Mouse (Mus musculus) testis, postnatal 10 days (tissue): ENCODE measurements at regions not wholly inside any gene's neighbourhood (a gene's known extent, or its start where the extent isn't known, plus 50 kb on each side); places are given as distances from the start of the nearest gene placed in this dataset.

Experiments used
- DNase-seq: peaks from one replicate; pipeline ENCODE4 v3.0.0; 2021; ENCODE audit warnings: low spot score

- DNase-seq = peak; percentile 32
Observed at GRCm38 (mm10) chr2:33983112-33983748, 95.5 kb upstream of the Mvb12b start.

- DNase-seq = peak; percentile 51
Observed at GRCm38 (mm10) chr2:33981936-33982335, 94.2 kb upstream of the Mvb12b start.

GRCm38 (mm10) chr2:33981321-33981720 is 93.6 kb upstream of the Mvb12b start:
- DNase-seq = peak; percentile 44

- DNase-seq = peak; percentile 31
Observed at GRCm38 (mm10) chr2:33980884-33981283, 93.1 kb upstream of the Mvb12b start.

- peak; percentile 33 for DNase-seq
Observed at GRCm38 (mm10) chr2:33979276-33979675, 91.5 kb upstream of the Mvb12b start.

GRCm38 (mm10) chr2:33978550-33978949 is 90.8 kb upstream of the Mvb12b start:
- peak; percentile 20 for DNase-seq

GRCm38 (mm10) chr2:33977576-33978352 is 90.0 kb upstream of the Mvb12b start:
- peak; percentile 36 for DNase-seq

GRCm38 (mm10) chr2:33977151-33977550 is 89.4 kb upstream of the Mvb12b start:
- DNase-seq = peak; percentile 34

GRCm38 (mm10) chr2:33976183-33976582 is 88.4 kb upstream of the Mvb12b start:
- peak; percentile 34 for DNase-seq

GRCm38 (mm10) chr2:33975423-33976127 is 87.8 kb upstream of the Mvb12b start:
- peak; percentile 69 for DNase-seq

GRCm38 (mm10) chr2:33974737-33975422 is 87.1 kb upstream of the Mvb12b start:
- DNase-seq = peak; percentile 37

GRCm38 (mm10) chr2:33974031-33974430 is 86.3 kb upstream of the Mvb12b start:
- DNase-seq = peak; percentile 33

- peak; percentile 84 for DNase-seq
Observed at GRCm38 (mm10) chr2:33973213-33973834, 85.6 kb upstream of the Mvb12b start.

GRCm38 (mm10) chr2:33966984-33967421 is 79.3 kb upstream of the Mvb12b start:
- DNase-seq = peak; percentile 62

GRCm38 (mm10) chr2:33966389-33966983 is 78.7 kb upstream of the Mvb12b start:
- DNase-seq = no peak

GRCm38 (mm10) chr2:33964096-33964495 is 76.3 kb upstream of the Mvb12b start:
- no peak for DNase-seq

- no peak for DNase-seq
Observed at GRCm38 (mm10) chr2:33962355-33963037, 74.8 kb upstream of the Mvb12b start.

GRCm38 (mm10) chr2:33961566-33961965 is 73.8 kb upstream of the Mvb12b start:
- peak; percentile 17 for DNase-seq

GRCm38 (mm10) chr2:33957754-33958153 is 70.0 kb upstream of the Mvb12b start:
- peak; percentile 67 for DNase-seq

- DNase-seq = no peak
Observed at GRCm38 (mm10) chr2:33944301-33944700, 56.6 kb upstream of the Mvb12b start.

- no peak for DNase-seq
Observed at GRCm38 (mm10) chr2:33942085-33942484, 54.3 kb upstream of the Mvb12b start.
